Mouse (Mus musculus): ENCODE results near the gene Olfr678.
"Not testable (repeated sequence)": the region's sequence is repeated elsewhere in the genome, so short reads cannot be mapped to it uniquely, and the experiment has no call there.

Olfr678 gene

DNA sequence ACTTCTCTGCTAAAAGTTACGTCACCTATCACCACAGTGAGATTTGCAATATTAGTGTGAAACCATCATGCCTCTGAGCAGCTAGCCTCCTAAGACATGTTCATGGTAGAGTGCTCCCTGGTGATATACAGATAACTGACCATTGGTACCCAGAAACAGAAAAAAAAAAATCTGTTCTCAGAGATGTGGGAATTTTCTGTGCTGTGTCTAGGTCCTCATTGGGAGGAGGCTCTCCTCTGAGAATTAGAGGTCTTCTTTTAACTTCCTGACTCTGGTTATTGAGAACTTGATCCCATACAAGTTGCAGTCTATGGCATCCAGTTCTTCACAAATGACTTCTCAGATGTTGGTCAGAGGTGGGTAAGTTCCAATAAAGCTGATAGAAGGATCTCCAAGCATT is at the start of gene Olfr678:
TSS of gene Olfr678 (plus strand) at position 301 of the 400 bp plus-strand sequence.
- DNase-seq, result no peak

GRCm38 (mm10) chr7:105022530-105022929 is 41.7 kb upstream of the Olfr678 start:
- no peak for DNase-seq

- DNase-seq, result no peak
Observed at GRCm38 (mm10) chr7:105028360-105028759, 35.9 kb upstream of the Olfr678 start, which contains the start of gene Olfr675. Gene Olfr675, minus strand, starts transcription at chr7:105028460.

- no peak for DNase-seq
Observed at GRCm38 (mm10) chr7:105032398-105032797, 31.9 kb upstream of the Olfr678 start, which contains the start of gene Olfr676. Gene Olfr676, plus strand, starts transcription at chr7:105032698.

GRCm38 (mm10) chr7:105033836-105034235 is 30.4 kb upstream of the Olfr678 start:
- DNase-seq, result not testable (repeated sequence)

DNA sequence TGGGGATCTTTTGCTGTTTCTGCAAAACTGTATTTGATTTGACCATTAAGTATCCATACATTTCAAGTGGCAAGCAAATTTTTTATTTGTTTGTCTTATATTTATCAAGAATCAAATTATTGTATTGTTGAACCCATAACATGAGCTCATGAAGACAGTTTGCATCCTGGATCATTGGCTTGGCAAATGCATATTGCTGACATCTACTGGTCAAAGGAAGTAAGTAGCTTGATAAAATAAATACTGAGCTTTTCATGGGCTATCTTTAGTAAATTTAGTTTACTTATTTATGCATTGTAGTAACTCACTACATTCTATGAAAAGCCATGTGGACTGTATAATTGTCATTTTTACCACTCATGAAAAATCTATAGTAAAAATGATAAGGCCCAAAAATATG is 5.3 kb upstream of the Olfr678 start:
- no peak for DNase-seq

- no peak for DNase-seq
Observed at GRCm38 (mm10) chr7:105080905-105081304, 16.6 kb downstream of the Olfr678 start, which contains the start of gene Olfr679. Gene Olfr679, plus strand, starts transcription at chr7:105081205.

GRCm38 (mm10) chr7:105092717-105093116 is 28.4 kb downstream of the Olfr678 start, which contains the start of gene Olfr680-ps1:
Gene Olfr680-ps1, minus strand, starts transcription at chr7:105092817.
- DNase-seq, result not testable (repeated sequence)

DNA sequence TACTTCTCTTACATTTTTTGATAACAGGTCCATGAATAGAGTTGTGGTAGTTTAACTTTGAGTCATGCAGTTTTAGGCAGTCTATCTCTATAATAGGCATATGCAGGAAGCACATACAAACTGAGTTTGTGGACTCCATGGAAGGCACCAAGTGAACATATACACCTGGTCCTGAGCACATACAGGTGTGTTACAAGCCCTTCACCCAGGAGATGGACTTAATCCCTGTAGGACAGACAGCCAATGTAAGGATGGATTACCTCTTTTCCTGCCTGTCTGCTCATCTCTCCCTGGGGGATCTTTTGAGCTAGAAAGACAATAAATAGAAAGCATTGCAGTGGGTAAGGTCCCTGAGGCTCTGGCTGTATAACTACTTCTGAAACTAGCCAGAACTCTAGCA is 52.3 kb downstream of the Olfr678 start, which contains the start of gene Olfr681:
TSS of gene Olfr681 (plus strand) at position 301 of the 400 bp plus-strand sequence.
- DNase-seq, result no peak

All from lung, postnatal 14 days (tissue).